ENCODE assay signal across 25 mouse cellular contexts in the genomic region with DNA sequence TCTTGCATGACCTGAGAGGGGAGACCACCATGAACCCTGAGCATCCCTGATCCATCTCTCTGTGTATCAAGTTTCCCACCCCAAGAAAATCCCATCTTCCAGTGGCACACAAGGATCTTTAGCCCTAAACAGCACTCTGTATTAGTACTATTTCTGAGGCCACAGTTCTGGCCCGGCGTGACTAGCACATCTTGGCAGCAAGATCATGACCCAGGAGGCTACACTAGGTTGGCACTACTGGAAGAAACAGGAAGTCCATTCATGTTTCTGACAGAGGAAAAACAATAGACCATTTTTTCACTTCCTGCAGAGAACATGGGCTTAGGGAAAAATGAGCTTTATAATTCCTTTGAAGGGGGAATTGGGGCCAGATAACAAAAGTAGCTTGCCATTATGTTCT. TPM values are rescaled to one million over a fixed set of nuclear protein-coding genes. Genes with fewer than 3 reads are reported as not detected.
DNase-seq lines count a peak whose midpoint lies in the region; ATAC-seq lines count a peak whose summit lies in the region.
"Had no signal": no experiment of that assay in that cellular context is flagged by ENCODE, and none has a peak within 500 bp of the region (broad histone marks: within the 10 kb centered on the region; RNA-seq: fewer than 3 reads in every experiment).

No protein-coding gene starts in this region.

- H3K4me3 ChIP-seq in forebrain, embryonic 12.5 days (replicated peaks): no peak overlapping the region
- H3K4me3 ChIP-seq: gastrocnemius, adult 2 months; heart, embryonic 10.5 days; heart, embryonic 15.5 days; hindbrain, embryonic 13.5 days; limb, embryonic 12.5 days; liver, embryonic 15.5 days; stomach, embryonic 15.5 days had no signal

- H3K9ac ChIP-seq in forebrain, embryonic 12.5 days: no peak overlapping the region
- H3K9ac ChIP-seq: heart, embryonic 15.5 days; hindbrain, embryonic 13.5 days; limb, embryonic 12.5 days; liver, embryonic 15.5 days; lung, embryonic 14.5 days; stomach, embryonic 15.5 days had no signal

- H3K27ac ChIP-seq in forebrain, embryonic 12.5 days: no peak overlapping the region
- H3K27ac ChIP-seq: heart, embryonic 10.5 days; heart, embryonic 15.5 days; hindbrain, embryonic 13.5 days; limb, embryonic 12.5 days; liver, embryonic 15.5 days; stomach, embryonic 15.5 days had no signal

- no peak overlapping the region for H3K4me2 ChIP-seq in forebrain, embryonic 12.5 days
- H3K4me2 ChIP-seq: heart, embryonic 15.5 days; hindbrain, embryonic 13.5 days; limb, embryonic 12.5 days; liver, embryonic 15.5 days; lung, embryonic 14.5 days; stomach, embryonic 15.5 days had no signal

- peaks cover 18% of the 10 kb centered on the region for H3K36me3 ChIP-seq in forebrain, embryonic 12.5 days (replicated peaks)
- H3K36me3 ChIP-seq: stomach, embryonic 15.5 days had no signal

- WGBS in forebrain, embryonic 12.5 days: 88% methylated on average over 2 of the region's 2 CpGs

- intact Hi-C loops in heart, postnatal 10 days (cut with DNase I): loop anchor here (5.0 kb wide), 1 partner anchor 40 kb away; the partner anchor contains the start of gene Slc25a12

- H3K9me3 ChIP-seq in forebrain, embryonic 12.5 days: no peaks in the 10 kb centered on the region
- H3K9me3 ChIP-seq: heart, embryonic 10.5 days; heart, embryonic 15.5 days; hindbrain, embryonic 13.5 days; limb, embryonic 12.5 days; liver, embryonic 15.5 days; stomach, embryonic 15.5 days had no signal

- DNase-seq in heart, adult 11 months: peak; percentile 91
- DNase-seq in heart, postnatal 10 days: no peak
- DNase-seq in lung, postnatal 36 days: peak; percentile 12
- no peak for DNase-seq in lung, postnatal 10 days
- DNase-seq in urinary bladder, postnatal 4 days (ENCODE audit: low spot score in 2 of 2): no peak
- DNase-seq: adrenal gland, adult 8-10 months; cerebellum, adult 11-12 months; cerebellum, adult 9-11 months; gastrocnemius, adult 2 months; heart, postnatal 36 days; kidney, postnatal 25 days; lung, embryonic 14.5 days; midbrain, embryonic 14.5 days; right cerebral cortex, postnatal 14 days had no signal

- 0 out of 2 replicates have a peak, but pooled peaks have one; percentile 48 for ATAC-seq in common myeloid progenitor, adult 5-6 weeks (replicated peaks; ENCODE audit: low read depth, poor library complexity, severe bottlenecking)
- ATAC-seq in megakaryocyte progenitor cell, adult 5-6 weeks (replicated peaks; ENCODE audit: poor library complexity): 0 out of 2 replicates have a peak, but pooled peaks have one; percentile 52
- no peak for ATAC-seq in forebrain, embryonic 12.5 days (ENCODE audit: low FRiP score)
- ATAC-seq: forebrain, embryonic 14.5 days; intestine, postnatal 0 days had no signal

- H3K4me1 ChIP-seq in forebrain, embryonic 12.5 days: peaks cover 2% of the 10 kb centered on the region; the same call in 1 of the 2 replicates
- H3K4me1 ChIP-seq: hindbrain, embryonic 13.5 days; limb, embryonic 12.5 days; liver, embryonic 15.5 days; stomach, embryonic 15.5 days had no signal

- H3K27me3 ChIP-seq in forebrain, embryonic 12.5 days: no peaks in the 10 kb centered on the region
- H3K27me3 ChIP-seq: heart, embryonic 15.5 days; hindbrain, embryonic 13.5 days; limb, embryonic 12.5 days; liver, embryonic 15.5 days; stomach, embryonic 15.5 days had no signal

RNA-seq across cellular contexts. Expression of gene Slc25a12, which starts 39.8 kb away (rescaled TPM):
- 100 to 1,000 TPM; 213 to 220 TPM for total RNA-seq in heart, postnatal 10 days (2021)
- total RNA-seq in common myeloid progenitor, adult 5-6 weeks (2017): 36.8 and 48.2 TPM in 2 replicates
- 51.5 and 73.0 TPM in 2 replicates for total RNA-seq in megakaryocyte progenitor cell, adult 5-6 weeks (2015)
- 78.3 and 79.2 TPM in 2 replicates for total RNA-seq in megakaryocyte progenitor cell, adult 5-6 weeks (2017)
- polyA plus RNA-seq in forebrain, embryonic 12.5 days (2016; fragmentation: Nextera tagmentation; extraction: Ambion mirVana): 53.8 and 61.2 TPM in 2 replicates

Comparison
In these comparisons a context has a peak if more than half of its experiments do, and no peak if none do; other contexts are left out.
1. DNase-seq: peak in heart, adult 11 months (single experiment) and lung, postnatal 36 days (single experiment); none in heart, postnatal 10 days (0 of 2), lung, postnatal 10 days (single experiment) and urinary bladder, postnatal 4 days (0 of 2).